Mouse (Mus musculus) ES-Bruce4 (cell line): Measurements from ENCODE around the gene Sema3b. TPM values are rescaled to one million over a fixed set of nuclear protein-coding genes. Genes with fewer than 3 reads are reported as not detected.
A peak's percentile ranks its signal among the peaks of the same experiment; 100 is the strongest.

ENCODE experiments used
- H3K27ac ChIP-seq: 2 replicates; pipeline ENCODE4 v1.5.1; 2012; ENCODE audit warnings: low read length, inconsistent platforms; ENCODE audit not compliant: insufficient read depth
- H3K27me3 ChIP-seq: 2 replicates; pipeline ENCODE4 v1.6.1; 2012; ENCODE audit warnings: mild to moderate bottlenecking, low read length, inconsistent platforms; ENCODE audit not compliant: control insufficient read depth, poor library complexity, insufficient read depth, severe bottlenecking
- H3K36me3 ChIP-seq: 2 replicates; pipeline ENCODE4 v1.6.1; 2012; ENCODE audit warnings: inconsistent platforms, mild to moderate bottlenecking, low read length, moderate library complexity; ENCODE audit not compliant: control insufficient read depth, poor library complexity, insufficient read depth, severe bottlenecking
- H3K4me1 ChIP-seq: one replicate; pipeline ENCODE4 v1.8.1; 2011; ENCODE audit warnings: low read length; ENCODE audit not compliant: control insufficient read depth, insufficient read depth
- H3K4me3 ChIP-seq: 2 replicates; pipeline ENCODE4 v1.5.1; 2011; ENCODE audit warnings: low read depth, mild to moderate bottlenecking, low read length
- H3K9ac ChIP-seq: 2 replicates; pipeline ENCODE4 v1.6.1; 2012; ENCODE audit warnings: low read depth, mild to moderate bottlenecking, inconsistent platforms; ENCODE audit not compliant: poor library complexity, severe bottlenecking
- H3K9me3 ChIP-seq: replicated peaks from 2 replicates; pipeline ENCODE4 v1.6.1; 2012; ENCODE audit warnings: mild to moderate bottlenecking, low read length, inconsistent platforms; ENCODE audit not compliant: control insufficient read depth, poor library complexity, insufficient read depth, severe bottlenecking
- CTCF ChIP-seq: IDR thresholded peaks from one replicate; pipeline ENCODE4 v1.8.1; 2011; ENCODE audit warnings: low read depth, low read length
- EP300 ChIP-seq: IDR thresholded peaks from 2 replicates; pipeline ENCODE4 v1.6.1; 2011; ENCODE audit warnings: low read depth, low read length; ENCODE audit not compliant: insufficient read depth
- POLR2A ChIP-seq: IDR thresholded peaks from one replicate; pipeline ENCODE4 v1.8.1; 2011; ENCODE audit warnings: low read length; ENCODE audit not compliant: insufficient read depth
- polyA plus RNA-seq: library from polyadenylated mRNA; stranded (reverse); fragments of >200 nt; gene quantifications from 2 replicates; pipeline ENCODE4 v1.2.4, GENCODE M21; 2011; ENCODE audit warnings: low read depth; ENCODE audit not compliant: missing spikeins, insufficient read depth, insufficient read length

Gene Sema3b
- polyA plus RNA-seq, 1 experiment: 16.5 TPM

DNA sequence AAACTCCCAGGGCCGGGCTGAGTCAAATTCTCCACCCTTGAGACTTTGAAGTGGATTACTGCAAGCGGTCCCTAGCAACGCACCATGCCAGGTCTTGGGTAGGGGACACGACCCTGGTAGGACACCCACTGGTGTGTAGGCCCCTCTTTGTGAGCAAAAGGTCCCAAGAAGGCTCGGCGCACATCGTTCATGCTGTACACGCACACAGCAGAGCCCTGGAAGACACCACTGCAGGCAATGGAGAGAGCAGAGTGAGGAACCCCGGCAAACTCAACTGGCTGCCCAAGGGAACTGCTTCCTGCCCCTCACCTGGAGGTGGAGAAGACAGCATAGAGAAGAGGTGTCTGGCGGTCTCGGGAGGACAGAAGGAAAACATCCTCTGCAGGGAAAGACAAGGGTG is 7.8 kb downstream of the Sema3b start:
- H3K9me3 ChIP-seq: no peaks in the 10 kb centered on the region
- H3K4me1 ChIP-seq: peaks cover 8% of the 10 kb centered on the region
- H3K27ac ChIP-seq: no peak overlapping the region
- H3K9ac ChIP-seq: no peak overlapping the region
- H3K4me3 ChIP-seq: no peak overlapping the region
- no peaks in the 10 kb centered on the region for H3K36me3 ChIP-seq
- TF ChIP-seq POLR2A (no peak), CTCF (no peak), EP300 (no peak)
- H3K27me3 ChIP-seq: no peaks in the 10 kb centered on the region

DNA sequence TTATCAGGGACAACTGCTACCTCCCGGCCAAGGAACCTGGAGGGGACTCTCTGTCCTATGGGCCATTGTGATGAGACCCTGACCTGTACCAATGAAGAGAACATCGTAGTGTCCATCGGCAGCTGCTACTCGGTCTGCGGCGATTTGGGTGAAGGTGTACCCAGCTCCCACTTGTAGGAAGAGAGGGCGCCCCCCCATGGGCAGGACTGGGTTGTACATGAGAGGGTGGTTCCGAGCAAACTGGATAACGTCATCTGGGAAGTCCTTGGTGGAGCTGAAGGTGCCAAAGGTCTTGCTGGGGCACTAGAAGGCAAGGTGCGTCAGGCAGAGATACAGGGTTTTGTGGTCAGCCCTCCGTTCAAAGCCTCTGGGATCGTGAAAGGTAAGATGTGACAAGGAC is 8.3 kb downstream of the Sema3b start:
- TF ChIP-seq POLR2A (no peak), CTCF (peak; percentile 49)
- Histone ChIP-seq H3K9me3 (no peaks in the 10 kb centered on the region), H3K4me3 (no peak overlapping the region), H3K27ac (no peak overlapping the region), H3K4me1 (peaks cover 8% of the 10 kb centered on the region), H3K36me3 (no peaks in the 10 kb centered on the region), H3K27me3 (no peaks in the 10 kb centered on the region), H3K9ac (no peak overlapping the region)

DNA sequence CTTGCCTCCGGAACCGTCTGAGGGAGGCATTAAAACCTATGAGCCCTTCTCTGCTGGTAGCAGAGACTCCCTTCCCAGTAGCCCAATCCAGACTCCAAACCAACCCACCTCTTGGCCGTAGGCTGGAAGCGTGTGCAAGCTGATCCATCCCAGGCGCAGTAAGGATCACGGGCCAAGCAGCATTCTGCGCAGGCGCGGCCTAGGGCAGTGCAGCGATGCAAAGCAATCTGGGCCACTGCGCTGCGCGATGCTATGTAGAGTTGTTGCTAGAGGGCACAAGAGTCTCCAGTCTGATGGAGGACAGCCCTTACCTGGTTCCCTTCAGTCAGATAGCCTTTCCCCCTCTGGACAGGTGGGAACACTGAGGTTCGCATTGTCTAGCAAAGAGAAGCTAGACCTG is 9.2 kb downstream of the Sema3b start:
- peaks cover 5% of the 10 kb centered on the region for H3K4me1 ChIP-seq
- H3K27ac ChIP-seq: no peak overlapping the region
- H3K4me3 ChIP-seq: peak overlapping the region; percentile 34
- H3K9me3 ChIP-seq: no peaks in the 10 kb centered on the region
- no peaks in the 10 kb centered on the region for H3K36me3 ChIP-seq
- H3K27me3 ChIP-seq: no peaks in the 10 kb centered on the region
- TF ChIP-seq EP300: no peak
- H3K9ac ChIP-seq: no peak overlapping the region

DNA sequence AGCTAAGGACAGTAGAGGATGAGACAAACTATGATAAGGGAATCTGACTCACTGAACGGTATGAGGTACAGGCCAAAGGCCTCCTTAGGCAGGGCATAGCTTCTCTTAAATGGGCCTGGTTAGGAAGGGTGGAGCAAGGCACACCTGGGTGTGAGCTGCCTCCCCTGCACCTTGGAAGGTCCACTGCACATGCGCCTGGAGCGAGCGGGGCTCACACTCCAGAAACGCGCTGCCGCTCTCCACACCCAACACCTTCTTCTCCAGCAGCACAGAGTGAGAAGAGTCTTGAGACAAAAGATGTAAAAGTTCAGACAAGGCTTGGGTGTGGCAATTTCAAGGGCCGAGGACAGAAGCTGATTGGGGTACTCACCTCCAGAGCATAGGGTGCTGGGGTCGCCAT is 9.6 kb downstream of the Sema3b start:
- H3K9ac ChIP-seq: no peak overlapping the region
- H3K36me3 ChIP-seq: no peaks in the 10 kb centered on the region
- H3K9me3 ChIP-seq: no peaks in the 10 kb centered on the region
- peaks cover 5% of the 10 kb centered on the region for H3K4me1 ChIP-seq
- no peaks in the 10 kb centered on the region for H3K27me3 ChIP-seq
- peak overlapping the region; percentile 34 for H3K4me3 ChIP-seq
- H3K27ac ChIP-seq: no peak overlapping the region
- no peak for TF ChIP-seq POLR2A
- no peak for TF ChIP-seq EP300
- TF ChIP-seq CTCF: no peak

DNA sequence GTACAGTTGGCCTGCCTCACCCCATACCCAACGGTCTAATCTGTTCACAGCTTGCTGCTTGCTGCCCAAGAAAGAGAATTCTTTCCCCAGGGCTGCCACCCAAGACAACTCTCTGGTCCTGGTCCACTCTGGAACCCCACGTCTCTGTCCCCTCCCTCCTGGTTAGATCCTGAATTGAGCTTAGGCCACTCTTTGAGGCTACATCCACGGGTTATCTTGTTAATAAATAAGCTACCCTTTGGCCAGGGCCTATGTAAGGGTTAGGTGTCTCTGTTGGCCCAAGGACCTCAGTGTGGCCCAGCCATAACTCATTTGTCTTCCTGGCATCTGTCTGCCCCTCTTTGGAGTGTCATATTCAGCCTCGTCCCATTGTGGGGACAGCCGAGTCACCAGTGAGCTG is 10.6 kb downstream of the Sema3b start:
- H3K4me3 ChIP-seq: peak overlapping the region; percentile 35
- H3K36me3 ChIP-seq: no peaks in the 10 kb centered on the region
- TF ChIP-seq CTCF (no peak), EP300 (no peak), POLR2A (no peak)
- no peak overlapping the region for H3K9ac ChIP-seq
- H3K27me3 ChIP-seq: no peaks in the 10 kb centered on the region
- no peak overlapping the region for H3K27ac ChIP-seq
- H3K9me3 ChIP-seq: no peaks in the 10 kb centered on the region
- peaks cover 2% of the 10 kb centered on the region for H3K4me1 ChIP-seq

DNA sequence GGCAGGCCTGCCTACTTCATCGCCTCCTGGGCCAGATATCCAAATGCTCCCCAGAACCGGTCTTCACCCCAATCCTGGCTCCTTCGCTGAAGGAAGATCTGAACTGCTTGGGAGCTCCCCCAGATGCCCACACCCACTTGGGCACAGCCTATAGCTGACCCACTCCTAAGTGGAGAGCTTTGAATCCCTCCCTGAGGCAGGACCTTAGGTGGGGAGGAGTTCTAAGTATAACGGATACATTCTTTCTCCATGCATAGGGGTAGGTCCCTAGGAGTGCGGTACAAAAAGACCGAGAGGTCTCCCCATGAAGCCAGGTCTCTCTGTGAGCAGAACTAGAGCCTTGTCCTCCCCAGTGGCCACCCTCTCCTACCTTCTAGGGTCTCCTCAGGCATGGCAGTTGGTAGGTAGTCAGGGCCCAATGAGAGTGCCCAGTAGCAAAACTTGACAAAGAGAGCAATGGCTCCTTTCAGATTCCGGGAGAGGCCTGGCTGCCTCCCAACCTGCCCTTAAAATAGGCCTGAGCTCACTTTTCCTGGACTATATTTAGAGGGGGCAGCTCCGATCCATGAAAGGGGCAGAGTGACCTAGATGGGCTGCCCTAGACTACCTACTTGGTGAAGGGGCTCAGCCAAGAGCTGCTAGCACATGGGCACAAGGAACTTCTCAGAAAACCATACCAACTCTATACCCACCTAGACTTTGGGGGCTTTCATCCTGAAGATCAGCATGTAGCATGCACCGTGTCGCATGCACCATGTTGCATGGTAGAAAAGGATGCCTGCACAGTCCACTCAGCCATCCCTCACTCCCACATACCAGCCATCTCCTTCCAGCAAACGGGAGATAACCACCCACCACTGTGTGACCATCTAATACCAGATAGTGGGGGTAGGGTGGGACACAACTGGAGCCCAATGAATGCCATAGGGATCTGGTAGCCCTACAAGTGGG is 12.1 kb downstream of the Sema3b start:
- H3K36me3 ChIP-seq: peaks cover 8% of the 10 kb centered on the region
- no peak for TF ChIP-seq CTCF
- TF ChIP-seq EP300: no peak
- TF ChIP-seq POLR2A: no peak
- H3K9me3 ChIP-seq: no peaks in the 10 kb centered on the region
- H3K4me1 ChIP-seq: peaks cover 2% of the 10 kb centered on the region
- no peak overlapping the region for H3K9ac ChIP-seq
- H3K4me3 ChIP-seq: no peak overlapping the region
- H3K27ac ChIP-seq: no peak overlapping the region
- no peaks in the 10 kb centered on the region for H3K27me3 ChIP-seq
